Mouse (Mus musculus): ENCODE results near the gene Arap1. TPM values are rescaled to one million over a fixed set of nuclear protein-coding genes. Genes with fewer than 3 reads are reported as not detected.

Gene Arap1
- polyA plus RNA-seq, 1 experiment, result 227 TPM

- DNase-seq (ENCODE audit: low read depth in 1 of 2, low spot score in 2 of 2), result no peak
- Histone ChIP-seq H3K4me3 (ENCODE audit: extremely low read depth, insufficient read depth, insufficient read length) (no peak overlapping the region), H3K36me3 (ENCODE audit: control insufficient read depth, insufficient read depth, low read length) (peaks cover 37% of the 10 kb centered on the region), H3K27me3 (ENCODE audit: control insufficient read depth, insufficient read depth, low read length) (no peaks in the 10 kb centered on the region), H3K27ac (ENCODE audit: insufficient read depth, low read length) (no peak overlapping the region; the same call in 1 of the 2 replicates), H3K4me1 (ENCODE audit: control insufficient read depth, insufficient read depth, insufficient read length) (peaks cover 10% of the 10 kb centered on the region; the same call in 1 of the 2 replicates)
- WGBS, result 86% methylated on average over 6 of the region's 6 CpGs
- TF ChIP-seq CTCF (IDR thresholded peaks at IDR 0.05; ENCODE audit: extremely low read depth, insufficient read depth, insufficient read length, insufficient replicate concordance) (no peak), POLR2A (IDR thresholded peaks at IDR 0.05; ENCODE audit: low read depth, low read length) (no peak)
These were observed 37.5 kb downstream of the Arap1 start for GRCm38 (mm10) chr7:101385331-101385733.

DNA sequence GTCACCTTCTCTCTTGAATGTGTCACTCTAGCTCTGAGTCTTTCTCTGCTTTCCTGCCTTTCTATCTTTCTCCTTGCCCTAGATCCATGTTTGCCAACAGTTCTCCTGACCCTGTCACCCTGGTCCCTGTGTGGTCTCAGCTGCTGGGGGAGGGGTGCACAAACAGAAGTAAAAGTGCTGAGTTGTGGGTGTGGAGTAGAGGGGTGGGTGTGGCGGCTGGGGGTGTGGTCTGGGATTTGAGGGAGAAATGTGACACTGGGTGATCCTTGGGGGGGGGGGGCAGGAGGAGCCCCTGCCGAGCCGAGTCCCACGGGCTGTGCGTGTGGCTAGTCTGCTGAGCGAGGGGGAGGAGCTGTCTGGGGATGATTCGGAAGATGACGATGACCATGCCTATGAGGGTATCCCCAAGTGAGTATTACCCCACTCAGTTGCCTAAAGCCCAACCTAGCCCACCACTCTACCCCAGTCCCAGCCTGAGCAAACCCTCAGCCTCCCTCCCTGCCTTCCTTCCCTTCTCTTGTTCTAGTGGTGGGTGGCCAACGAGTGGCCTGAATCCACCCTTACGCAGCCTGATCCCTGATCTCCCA is 38.1 kb downstream of the Arap1 start:
- TF ChIP-seq CTCF (IDR thresholded peaks at IDR 0.05; ENCODE audit: extremely low read depth, insufficient read depth, insufficient read length, insufficient replicate concordance) (no peak), POLR2A (IDR thresholded peaks at IDR 0.05; ENCODE audit: low read depth, low read length) (no peak)
- 79% methylated on average over 10 of the region's 10 CpGs for WGBS
- H3K4me3 ChIP-seq (ENCODE audit: extremely low read depth, insufficient read depth, insufficient read length), result no peak overlapping the region
- H3K27ac ChIP-seq (ENCODE audit: insufficient read depth, low read length), result no peak overlapping the region
- peaks cover 42% of the 10 kb centered on the region for H3K36me3 ChIP-seq (ENCODE audit: control insufficient read depth, insufficient read depth, low read length)
- no peak for DNase-seq (ENCODE audit: low read depth in 1 of 2, low spot score in 2 of 2)
- H3K4me1 ChIP-seq (ENCODE audit: control insufficient read depth, insufficient read depth, insufficient read length), result peaks cover 10% of the 10 kb centered on the region; the same call in 1 of the 2 replicates
- H3K27me3 ChIP-seq (ENCODE audit: control insufficient read depth, insufficient read depth, low read length), result no peaks in the 10 kb centered on the region

- peaks cover 61% of the 10 kb centered on the region for H3K36me3 ChIP-seq (ENCODE audit: control insufficient read depth, insufficient read depth, low read length)
- WGBS, result 46% methylated on average over 6 of the region's 6 CpGs
These were observed 41.4 kb downstream of the Arap1 start for GRCm38 (mm10) chr7:101389256-101389655.

GRCm38 (mm10) chr7:101391909-101392479 is 44.1 kb downstream of the Arap1 start:
- H3K27ac ChIP-seq (ENCODE audit: insufficient read depth, low read length), result no peak overlapping the region
- H3K27me3 ChIP-seq (ENCODE audit: control insufficient read depth, insufficient read depth, low read length), result no peaks in the 10 kb centered on the region
- no peak for TF ChIP-seq CTCF (IDR thresholded peaks at IDR 0.05; ENCODE audit: extremely low read depth, insufficient read depth, insufficient read length, insufficient replicate concordance)
- no peak for TF ChIP-seq POLR2A (IDR thresholded peaks at IDR 0.05; ENCODE audit: low read depth, low read length)
- peaks cover 73% of the 10 kb centered on the region for H3K36me3 ChIP-seq (ENCODE audit: control insufficient read depth, insufficient read depth, low read length)
- 95% methylated on average over 4 of the region's 4 CpGs for WGBS
- H3K4me3 ChIP-seq (ENCODE audit: extremely low read depth, insufficient read depth, insufficient read length), result no peak overlapping the region
- H3K4me1 ChIP-seq (ENCODE audit: control insufficient read depth, insufficient read depth, insufficient read length), result no peaks in the 10 kb centered on the region
- no peak for DNase-seq (ENCODE audit: low read depth in 1 of 2, low spot score in 2 of 2)

More at GRCm38 (mm10) chr7:101389256-101389655, 41.4 kb downstream of the Arap1 start:
- Histone ChIP-seq H3K4me3 (ENCODE audit: extremely low read depth, insufficient read depth, insufficient read length) (no peak overlapping the region), H3K4me1 (ENCODE audit: control insufficient read depth, insufficient read depth, insufficient read length) (0 out of 2 replicates have a peak, but pooled peaks cover 3% of the 10 kb centered on the region), H3K27me3 (ENCODE audit: control insufficient read depth, insufficient read depth, low read length) (no peaks in the 10 kb centered on the region), H3K27ac (ENCODE audit: insufficient read depth, low read length) (no peak overlapping the region)
- TF ChIP-seq CTCF (IDR thresholded peaks at IDR 0.05; ENCODE audit: extremely low read depth, insufficient read depth, insufficient read length, insufficient replicate concordance), result no peak
- no peak for TF ChIP-seq POLR2A (IDR thresholded peaks at IDR 0.05; ENCODE audit: low read depth, low read length)
- no peak for DNase-seq (ENCODE audit: low read depth in 1 of 2, low spot score in 2 of 2)

DNA sequence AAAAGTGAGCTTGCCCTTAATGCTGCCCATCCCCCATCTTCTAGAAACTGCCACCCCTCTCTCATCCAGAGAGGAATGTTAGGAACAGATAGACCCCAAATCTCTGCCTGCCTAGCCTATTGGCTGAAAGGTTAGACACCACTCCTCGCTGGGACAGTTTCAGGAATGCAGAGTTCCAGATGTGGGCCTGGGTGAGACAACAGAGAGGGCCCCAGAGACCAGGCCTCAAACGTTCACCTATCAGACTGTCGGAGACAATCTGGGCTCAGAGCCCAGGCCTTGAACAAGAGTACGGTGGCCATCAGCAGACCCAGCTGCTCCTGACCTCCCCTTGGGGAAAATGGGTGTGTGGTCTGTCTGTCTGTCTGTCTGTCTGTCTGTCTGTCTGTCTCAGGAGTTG is 45.1 kb downstream of the Arap1 start:
- no peaks in the 10 kb centered on the region for H3K27me3 ChIP-seq (ENCODE audit: control insufficient read depth, insufficient read depth, low read length)
- DNase-seq (ENCODE audit: low read depth in 1 of 2, low spot score in 2 of 2), result no peak
- whole genome bisulfite sequencing, result 92% methylated on average over 4 of the region's 4 CpGs
- peaks cover 74% of the 10 kb centered on the region for H3K36me3 ChIP-seq (ENCODE audit: control insufficient read depth, insufficient read depth, low read length)
- no peaks in the 10 kb centered on the region for H3K4me1 ChIP-seq (ENCODE audit: control insufficient read depth, insufficient read depth, insufficient read length)
- TF ChIP-seq CTCF (IDR thresholded peaks at IDR 0.05; ENCODE audit: extremely low read depth, insufficient read depth, insufficient read length, insufficient replicate concordance), result no peak
- TF ChIP-seq POLR2A (IDR thresholded peaks at IDR 0.05; ENCODE audit: low read depth, low read length), result no peak
- no peak overlapping the region for H3K27ac ChIP-seq (ENCODE audit: insufficient read depth, low read length)
- H3K4me3 ChIP-seq (ENCODE audit: extremely low read depth, insufficient read depth, insufficient read length), result no peak overlapping the region

DNA sequence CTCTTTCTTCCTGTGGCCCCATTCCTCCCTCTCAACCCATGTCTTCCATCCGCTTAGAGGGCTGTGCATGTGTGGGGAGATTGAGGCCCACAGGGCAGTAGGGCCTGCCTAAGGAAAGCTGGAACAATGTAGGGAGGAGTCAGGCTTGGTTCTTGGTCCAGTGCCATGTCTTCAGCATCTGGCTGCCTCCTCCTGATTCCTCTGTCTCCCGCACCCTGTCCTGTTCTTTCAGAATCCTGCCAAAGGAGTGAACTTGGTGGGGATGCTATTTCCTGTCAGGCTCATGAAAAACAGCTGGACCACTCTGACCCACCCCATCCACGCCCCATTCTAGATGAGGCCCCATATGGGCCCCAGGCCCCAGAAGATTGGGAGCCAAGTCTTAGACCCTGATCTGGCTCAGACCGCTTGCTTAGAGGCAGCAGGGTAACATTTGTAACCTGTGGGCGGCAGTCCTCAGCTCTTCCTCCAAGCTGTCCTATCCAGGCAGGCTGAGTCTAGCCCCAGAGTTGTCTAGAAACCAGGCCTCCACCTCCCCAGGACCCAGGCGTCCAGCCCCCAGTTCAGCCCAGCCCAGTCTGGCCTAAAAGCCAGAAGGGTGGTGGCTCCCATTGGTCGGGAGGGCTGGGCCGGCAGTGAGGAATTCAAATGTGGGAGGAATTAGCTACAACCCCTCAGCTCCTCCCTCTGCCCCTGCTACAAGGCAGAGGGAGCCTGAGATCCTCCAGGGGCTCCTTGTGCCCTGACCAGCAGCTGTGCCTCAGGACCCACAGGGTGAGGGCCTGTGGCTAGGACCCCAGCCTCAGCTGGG is 46.0 kb downstream of the Arap1 start:
- DNase-seq (ENCODE audit: low read depth in 1 of 2, low spot score in 2 of 2), result no peak
- H3K27ac ChIP-seq (ENCODE audit: insufficient read depth, low read length), result no peak overlapping the region
- H3K4me1 ChIP-seq (ENCODE audit: control insufficient read depth, insufficient read depth, insufficient read length), result no peaks in the 10 kb centered on the region
- H3K36me3 ChIP-seq (ENCODE audit: control insufficient read depth, insufficient read depth, low read length), result peaks cover 74% of the 10 kb centered on the region
- no peaks in the 10 kb centered on the region for H3K27me3 ChIP-seq (ENCODE audit: control insufficient read depth, insufficient read depth, low read length)
- WGBS, result 85% methylated on average over 8 of the region's 8 CpGs
- TF ChIP-seq POLR2A (IDR thresholded peaks at IDR 0.05; ENCODE audit: low read depth, low read length) (no peak), CTCF (IDR thresholded peaks at IDR 0.05; ENCODE audit: extremely low read depth, insufficient read depth, insufficient read length, insufficient replicate concordance) (no peak)
- H3K4me3 ChIP-seq (ENCODE audit: extremely low read depth, insufficient read depth, insufficient read length), result no peak overlapping the region
